Comparison of ENCODE assay signal across 25 mouse cellular contexts in the genomic region with DNA sequence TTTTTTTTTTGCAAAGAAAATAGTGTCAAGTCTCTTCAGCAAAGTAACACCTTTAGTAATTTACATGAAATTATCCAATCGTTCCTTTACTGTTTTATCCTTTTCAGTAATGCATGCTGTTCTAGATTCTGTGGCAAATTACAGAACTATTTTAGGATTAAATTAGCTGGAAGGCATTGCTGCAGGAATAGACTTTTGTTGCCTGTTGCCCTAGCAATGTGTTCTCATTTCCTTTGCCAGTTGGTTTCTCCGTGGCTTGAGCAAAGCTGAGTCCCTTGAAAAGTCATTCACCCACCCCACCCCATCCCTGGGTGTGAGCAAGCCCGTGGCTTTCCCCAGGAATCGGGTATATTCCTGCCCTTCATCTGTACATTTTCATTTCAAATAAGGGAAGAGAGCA.
DNase-seq lines count a peak whose midpoint lies in the region; TF ChIP-seq lines count a peak whose summit lies in the region.
"Had no signal": no experiment of that assay in that cellular context is flagged by ENCODE, and none has a peak within 500 bp of the region (broad histone marks: within the 10 kb centered on the region; RNA-seq: fewer than 3 reads in every experiment).

No protein-coding gene starts in this region.

- TF ChIP-seq CTCF in layer of hippocampus, adult 2 months (conservative IDR thresholded peaks at IDR 0.05), result no peak

- H3K4me3 ChIP-seq in layer of hippocampus, adult 2 months, result no peak overlapping the region
- H3K4me3 ChIP-seq: embryonic facial prominence, embryonic 12.5 days; forebrain, embryonic 13.5 days; heart, embryonic 10.5 days; hindbrain, embryonic 15.5 days; limb, embryonic 15.5 days; lung, embryonic 15.5 days; megakaryocyte, embryonic 14.5 days; midbrain, embryonic 13.5 days; neural tube, embryonic 12.5 days had no signal

- peak overlapping the region; percentile 76 for H3K27ac ChIP-seq in layer of hippocampus, adult 2 months
- H3K27ac ChIP-seq: embryonic facial prominence, embryonic 12.5 days; forebrain, embryonic 13.5 days; heart, embryonic 10.5 days; hindbrain, embryonic 15.5 days; kidney, postnatal 0 days; limb, embryonic 15.5 days; liver, embryonic 14.5 days; lung, embryonic 15.5 days; midbrain, embryonic 13.5 days; neural tube, embryonic 12.5 days had no signal

- DNase-seq in layer of hippocampus, adult 2 months (ENCODE audit: low spot score in 2 of 2), result peak in 1 of 2 experiments; percentile 46
- no peak for DNase-seq in layer of hippocampus, postnatal 10 days (ENCODE audit: low spot score in 2 of 2)
- peak; percentile 37 to 66 for DNase-seq in right cerebral cortex, postnatal 10 days (ENCODE audit: low spot score in 2 of 2)
- no peak for DNase-seq in right cerebral cortex, postnatal 14 days
- peak; percentile 26 to 61 for DNase-seq in left cerebral cortex, postnatal 25 days (ENCODE audit: low spot score in 2 of 2)
- no peak for DNase-seq in kidney, postnatal 4 days
- DNase-seq in retina, embryonic 14.5 days (ENCODE audit: low spot score), result no peak
- DNase-seq: adrenal gland, adult 8-10 months; B cell, adult 2 months; cerebellum, postnatal 25 days; gastrocnemius, postnatal 10 days; heart, postnatal 4 days; kidney, adult 2 months; lung, postnatal 36 days had no signal

- intact Hi-C loops in left cerebral cortex, postnatal 25 days (cut with DNase I), result no loop called here

Comparison
In these comparisons a context has a peak if more than half of its experiments do, and no peak if none do; other contexts are left out.
1. DNase-seq: peak in right cerebral cortex, postnatal 10 days (2 of 2) and left cerebral cortex, postnatal 25 days (2 of 2); none in layer of hippocampus, postnatal 10 days (0 of 2), right cerebral cortex, postnatal 14 days (single experiment), kidney, postnatal 4 days (0 of 2) and retina, embryonic 14.5 days (single experiment).